Mouse (Mus musculus): Measurements from ENCODE around the gene Foxn3.
A peak's percentile ranks its signal among the peaks of the same experiment; 100 is the strongest.

DNA sequence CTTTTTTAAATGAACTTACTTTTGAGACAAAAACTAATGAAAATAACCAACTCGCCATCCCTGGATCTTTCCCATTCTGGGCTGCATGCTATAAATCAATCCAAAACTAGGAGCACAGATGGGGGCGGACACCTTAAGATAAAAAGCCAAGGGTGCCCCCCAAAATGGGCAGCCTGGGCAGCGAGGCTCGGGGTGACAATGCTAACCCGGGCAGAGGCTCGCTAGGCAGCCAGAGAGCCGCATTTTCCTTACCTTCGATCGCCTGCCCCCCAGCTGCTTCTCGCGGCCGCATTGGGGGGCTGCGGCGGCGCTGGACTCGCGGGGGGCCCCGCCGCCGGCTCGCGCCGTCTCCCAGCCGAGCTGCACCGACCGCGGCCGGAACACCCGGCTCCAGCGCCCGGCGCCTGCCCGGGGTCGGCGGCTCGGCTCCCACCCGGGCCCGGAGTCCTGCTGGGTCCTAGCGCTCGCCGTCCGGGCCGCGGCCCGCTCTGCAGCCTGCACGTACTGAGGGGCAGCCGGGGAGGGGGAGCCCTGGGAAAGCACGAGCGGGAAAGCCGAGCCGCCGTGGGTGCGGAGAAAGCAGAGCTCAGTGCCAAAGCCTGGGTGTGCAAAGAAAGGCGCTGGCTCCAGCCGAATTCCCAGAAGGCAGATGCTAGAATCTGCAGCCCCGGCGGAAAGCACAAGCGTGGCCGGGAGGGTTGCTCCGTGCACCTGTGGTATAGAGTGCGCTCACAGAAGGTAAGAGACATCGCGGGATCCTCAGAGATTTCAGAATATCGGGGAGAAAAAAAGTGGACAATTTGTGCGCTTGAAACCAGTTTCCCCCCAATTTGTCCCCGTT is at the start of gene Foxn3:
- 0 out of 2 replicates have a peak, but pooled peaks have one; percentile 17 for TF ChIP-seq KAT2A (IDR thresholded peaks at IDR 0.05; ENCODE audit: insufficient replicate concordance, low read length)
- no peak for TF ChIP-seq PAX5 (IDR thresholded peaks at IDR 0.05; ENCODE audit: low read length)
- no peak for TF ChIP-seq NELFE (IDR thresholded peaks at IDR 0.05; ENCODE audit: low read depth, low read length)
- peak; percentile 61 for TF ChIP-seq POLR2A (IDR thresholded peaks at IDR 0.05; ENCODE audit: low read depth, low read length)

Data from CH12.LX (cell line).